Mouse (Mus musculus) hindbrain, embryonic 14.5 days (tissue): ENCODE measurements around the gene Abat. TPM values are rescaled to one million over a fixed set of nuclear protein-coding genes. Genes with fewer than 3 reads are reported as not detected.

ENCODE experiments used
- ATAC-seq: fragments of 200-750 bp; cut with Nextera tagmentation; 2 replicates; pipeline ENCODE4 v1.8.0; 2017; ENCODE audit warnings: moderate number of reproducible peaks, mild to moderate bottlenecking, moderate TSS enrichment, moderate library complexity; ENCODE audit not compliant: low FRiP score
- DNase-seq: peaks from one replicate; pipeline ENCODE4 v3.0.0-alpha.2; 2015; ENCODE audit warnings: low spot score
- H3K27ac ChIP-seq: fragments of 300-500 bp; sonication (generic); 2 replicates; pipeline ENCODE4 v1.5.1; 2014; ENCODE audit warnings: mild to moderate bottlenecking, moderate library complexity
- H3K27me3 ChIP-seq: fragments of 300-500 bp; sonication (generic); 2 replicates; pipeline ENCODE4 v1.6.1; 2014; ENCODE audit warnings: mild to moderate bottlenecking, low read length, mixed read lengths; ENCODE audit not compliant: control insufficient read depth, insufficient read depth
- H3K36me3 ChIP-seq: fragments of 300-500 bp; sonication (generic); replicated peaks from 2 replicates; pipeline ENCODE4 v1.6.1; 2014; ENCODE audit not compliant: control insufficient read depth, insufficient read depth
- H3K4me1 ChIP-seq: fragments of 300-500 bp; sonication (generic); replicated peaks from 2 replicates; pipeline ENCODE4 v1.6.1; 2014; ENCODE audit warnings: antibody characterized with exemption, low read length, mixed read lengths; ENCODE audit not compliant: control insufficient read depth, insufficient read depth
- H3K4me2 ChIP-seq: fragments of 300-500 bp; sonication (generic); replicated peaks from 2 replicates; pipeline ENCODE4 v1.6.1; 2014; ENCODE audit warnings: mild to moderate bottlenecking, moderate library complexity
- H3K4me3 ChIP-seq: fragments of 300-500 bp; sonication (generic); replicated peaks from 2 replicates; pipeline ENCODE4 v1.5.1; 2014; ENCODE audit warnings: mild to moderate bottlenecking, low read length
- H3K9ac ChIP-seq: fragments of 300-500 bp; sonication (generic); 2 replicates; pipeline ENCODE4 v1.6.1; 2014
- H3K9me3 ChIP-seq: fragments of 300-500 bp; sonication (generic); 2 replicates; pipeline ENCODE4 v1.6.1; 2016; ENCODE audit warnings: low read length; ENCODE audit not compliant: control insufficient read depth
- WGBS: fragments of 180-500 bp; shearing (Covaris S2); extraction: QIAGEN DNeasy Blood & Tissue Kit; methylation state at CpG from one replicate; pipeline ENCODE4 v1.1.7; 2014; 5-methylcytosine and 5-hydroxymethylcytosine counted together
- polyA plus RNA-seq: library from polyadenylated mRNA; unstranded; fragments of >200 nt; fragmentation: Nextera tagmentation; extraction: Ambion mirVana; gene quantifications from 2 replicates; pipeline ENCODE4 v1.2.1, GENCODE M21; 2014

Abat gene
- polyA plus RNA-seq, 1 experiment from 2014 or later, result 69.5 TPM

GRCm38 (mm10) chr16:8525877-8526276 lies 12.6 kb downstream of the Abat start:
- Histone ChIP-seq H3K27ac (no peak overlapping the region), H3K9ac (no peak overlapping the region), H3K27me3 (no peaks in the 10 kb centered on the region), H3K4me3 (no peak overlapping the region), H3K4me1 (peaks cover 24% of the 10 kb centered on the region), H3K9me3 (no peaks in the 10 kb centered on the region), H3K4me2 (no peak overlapping the region), H3K36me3 (0 out of 2 replicates have a peak, but pooled peaks cover 4% of the 10 kb centered on the region)
- 62% methylated on average over 7 of the region's 7 CpGs for WGBS
- ATAC-seq (no peak), DNase-seq (no peak)

- Histone ChIP-seq H3K27me3 (no peaks in the 10 kb centered on the region), H3K27ac (0 out of 2 replicates have a peak overlapping the region, but pooled peaks have one; percentile 32), H3K4me1 (peaks cover 12% of the 10 kb centered on the region), H3K4me2 (no peak overlapping the region), H3K36me3 (0 out of 2 replicates have a peak, but pooled peaks cover 8% of the 10 kb centered on the region), H3K9ac (no peak overlapping the region), H3K9me3 (no peaks in the 10 kb centered on the region), H3K4me3 (no peak overlapping the region)
- ATAC-seq (no peak), DNase-seq (no peak)
- 94% methylated on average over 1 of the region's 1 CpGs for WGBS
Measured at GRCm38 (mm10) chr16:8529389-8529788, 16.2 kb downstream of the Abat start.

- no peaks in the 10 kb centered on the region for H3K27me3 ChIP-seq
- no peak overlapping the region for H3K9ac ChIP-seq
- H3K36me3 ChIP-seq, result 0 out of 2 replicates have a peak, but pooled peaks cover 8% of the 10 kb centered on the region
- no peak overlapping the region; the same call in 1 of the 2 replicates for H3K4me2 ChIP-seq
- peaks cover 5% of the 10 kb centered on the region for H3K4me1 ChIP-seq
- no peak overlapping the region for H3K4me3 ChIP-seq
- WGBS, result 68% methylated on average over 14 of the region's 14 CpGs
- H3K9me3 ChIP-seq, result no peaks in the 10 kb centered on the region
- DNase-seq (no peak), ATAC-seq (no peak)
- 0 out of 2 replicates have a peak overlapping the region, but pooled peaks have one; percentile 32 for H3K27ac ChIP-seq
Measured at GRCm38 (mm10) chr16:8530018-8530417, 16.8 kb downstream of the Abat start.

- no peak overlapping the region for H3K4me2 ChIP-seq
- H3K4me1 ChIP-seq, result peaks cover 5% of the 10 kb centered on the region; the same call in 1 of the 2 replicates
- no peak overlapping the region for H3K9ac ChIP-seq
- H3K9me3 ChIP-seq, result no peaks in the 10 kb centered on the region
- 0 out of 2 replicates have a peak, but pooled peaks cover 11% of the 10 kb centered on the region for H3K36me3 ChIP-seq
- no peak overlapping the region for H3K4me3 ChIP-seq
- ATAC-seq, result no peak
- 94% methylated on average over 9 of the region's 9 CpGs for WGBS
- no peak overlapping the region for H3K27ac ChIP-seq
- no peak for DNase-seq
- no peaks in the 10 kb centered on the region for H3K27me3 ChIP-seq
Measured at GRCm38 (mm10) chr16:8532461-8532860, 19.2 kb downstream of the Abat start.

- ATAC-seq (no peak), DNase-seq (no peak)
- Histone ChIP-seq H3K36me3 (0 out of 2 replicates have a peak, but pooled peaks cover 11% of the 10 kb centered on the region), H3K4me1 (peaks cover 5% of the 10 kb centered on the region; the same call in 1 of the 2 replicates), H3K27ac (no peak overlapping the region), H3K9me3 (no peaks in the 10 kb centered on the region), H3K27me3 (no peaks in the 10 kb centered on the region), H3K4me3 (no peak overlapping the region), H3K4me2 (no peak overlapping the region), H3K9ac (no peak overlapping the region)
- 74% methylated on average over 7 of the region's 7 CpGs for WGBS
Measured at GRCm38 (mm10) chr16:8532894-8533293, 19.7 kb downstream of the Abat start.

GRCm38 (mm10) chr16:8533477-8533876 lies 20.2 kb downstream of the Abat start:
- peaks cover 7% of the 10 kb centered on the region for H3K4me1 ChIP-seq
- 93% methylated on average over 6 of the region's 6 CpGs for WGBS

GRCm38 (mm10) chr16:8534466-8535200 lies 21.4 kb downstream of the Abat start:
- Histone ChIP-seq H3K4me2 (no peak overlapping the region), H3K4me3 (no peak overlapping the region), H3K36me3 (0 out of 2 replicates have a peak, but pooled peaks cover 11% of the 10 kb centered on the region), H3K9ac (no peak overlapping the region), H3K27me3 (no peaks in the 10 kb centered on the region), H3K9me3 (no peaks in the 10 kb centered on the region), H3K4me1 (peaks cover 16% of the 10 kb centered on the region), H3K27ac (no peak overlapping the region)
- no peak for DNase-seq
- no peak for ATAC-seq
- WGBS, result 81% methylated on average over 11 of the region's 11 CpGs

More at GRCm38 (mm10) chr16:8533477-8533876, 20.2 kb downstream of the Abat start:
- Histone ChIP-seq H3K36me3 (0 out of 2 replicates have a peak, but pooled peaks cover 11% of the 10 kb centered on the region), H3K9me3 (no peaks in the 10 kb centered on the region), H3K4me2 (no peak overlapping the region), H3K27ac (no peak overlapping the region), H3K9ac (no peak overlapping the region), H3K4me3 (no peak overlapping the region), H3K27me3 (no peaks in the 10 kb centered on the region)
- no peak for ATAC-seq
- DNase-seq, result no peak

GRCm38 (mm10) chr16:8535411-8535810 lies 22.2 kb downstream of the Abat start:
- Histone ChIP-seq H3K4me2 (no peak overlapping the region), H3K27ac (no peak overlapping the region), H3K4me1 (peaks cover 21% of the 10 kb centered on the region), H3K4me3 (no peak overlapping the region), H3K36me3 (0 out of 2 replicates have a peak, but pooled peaks cover 11% of the 10 kb centered on the region), H3K27me3 (no peaks in the 10 kb centered on the region), H3K9me3 (no peaks in the 10 kb centered on the region), H3K9ac (no peak overlapping the region)
- WGBS, result 77% methylated on average over 6 of the region's 6 CpGs
- DNase-seq, result no peak
- ATAC-seq, result no peak

- peak overlapping the region; percentile 31 for H3K4me2 ChIP-seq
- peak overlapping the region; percentile 93 for H3K27ac ChIP-seq
- no peaks in the 10 kb centered on the region for H3K9me3 ChIP-seq
- H3K36me3 ChIP-seq, result 0 out of 2 replicates have a peak, but pooled peaks cover 3% of the 10 kb centered on the region
- no peak overlapping the region for H3K4me3 ChIP-seq
- ATAC-seq (peak; percentile 80), DNase-seq (peak; percentile 81)
- no peaks in the 10 kb centered on the region for H3K27me3 ChIP-seq
- peak overlapping the region; percentile 22; the same call in 1 of the 2 replicates for H3K9ac ChIP-seq
- peaks cover 37% of the 10 kb centered on the region for H3K4me1 ChIP-seq
- WGBS, result 22% methylated on average over 9 of the region's 9 CpGs
Measured at GRCm38 (mm10) chr16:8539150-8539865, 26.1 kb downstream of the Abat start.
